Mouse (Mus musculus) large intestine, adult 2 months (tissue): ENCODE data around the gene Il17f. TPM values are rescaled to one million over a fixed set of nuclear protein-coding genes. Genes with fewer than 3 reads are reported as not detected.
"Not testable (repeated sequence)": the region's sequence is repeated elsewhere in the genome, so short reads cannot be mapped to it uniquely, and the experiment has no call there.

Experiments
- DNase-seq: peaks from one replicate; pipeline ENCODE4 v3.0.0-alpha.2; 2012; ENCODE audit warnings: low read depth, low spot score
- WGBS: fragments of 180-500 bp; shearing (Covaris S2); methylation state at CpG from one replicate; pipeline ENCODE4 v1.1.7; 2018; 5-methylcytosine and 5-hydroxymethylcytosine counted together
- polyA plus RNA-seq: library from polyadenylated mRNA; depleted of rRNA; stranded (reverse); fragments of >200 nt; gene quantifications from 2 replicates; pipeline ENCODE4 v1.2.3, GENCODE M21; 2012; rRNA removed

Il17f gene
- polyA plus RNA-seq, 1 experiment = 1.2 TPM

- DNase-seq = no peak
- WGBS = 67% methylated on average over 7 of the region's 7 CpGs
These were observed 997 bp upstream of the Il17f start for GRCm38 (mm10) chr1:20791414-20791813.

GRCm38 (mm10) chr1:20788419-20788818 lies 2.0 kb downstream of the Il17f start:
- no peak for DNase-seq
- 38% methylated on average over 10 of the region's 10 CpGs for WGBS

- DNase-seq = no peak
- 57% methylated on average over 8 of the region's 8 CpGs for WGBS
These were observed 3.4 kb downstream of the Il17f start for GRCm38 (mm10) chr1:20787046-20787445.

- DNase-seq = no peak
- WGBS = 62% methylated on average over 2 of the region's 2 CpGs
These were observed 12.1 kb downstream of the Il17f start for GRCm38 (mm10) chr1:20778366-20778765.

GRCm38 (mm10) chr1:20774026-20774730 lies 16.2 kb downstream of the Il17f start:
- WGBS = 61% methylated on average over 4 of the region's 4 CpGs
- not testable (repeated sequence) for DNase-seq

GRCm38 (mm10) chr1:20766526-20766925 lies 23.9 kb downstream of the Il17f start:
- DNase-seq = no peak
- 78% methylated on average over 6 of the region's 6 CpGs for WGBS

- no peak for DNase-seq
- 59% methylated on average over 4 of the region's 4 CpGs for WGBS
These were observed 29.0 kb downstream of the Il17f start for GRCm38 (mm10) chr1:20761411-20761810.

- 71% methylated on average over 5 of the region's 5 CpGs for WGBS
- DNase-seq = no peak
These were observed 30.1 kb downstream of the Il17f start for GRCm38 (mm10) chr1:20760331-20760730.

- no peak for DNase-seq
- WGBS = 82% methylated on average over 10 of the region's 10 CpGs
These were observed 30.6 kb downstream of the Il17f start for GRCm38 (mm10) chr1:20759799-20760198.

GRCm38 (mm10) chr1:20757586-20757985 lies 32.8 kb downstream of the Il17f start:
- 85% methylated on average over 3 of the region's 3 CpGs for WGBS
- no peak for DNase-seq

GRCm38 (mm10) chr1:20754439-20754838 lies 36.0 kb downstream of the Il17f start:
- no peak for DNase-seq
- 71% methylated on average over 10 of the region's 10 CpGs for WGBS

GRCm38 (mm10) chr1:20740496-20740998 lies 49.9 kb downstream of the Il17f start:
- DNase-seq = no peak
- WGBS = 39% methylated on average over 3 of the region's 3 CpGs

GRCm38 (mm10) chr1:20738483-20738882 lies 51.9 kb downstream of the Il17f start:
- no peak for DNase-seq
- 83% methylated on average over 2 of the region's 2 CpGs for WGBS

GRCm38 (mm10) chr1:20736572-20736971 lies 53.8 kb downstream of the Il17f start:
- 75% methylated on average over 4 of the region's 4 CpGs for WGBS
- no peak for DNase-seq

- DNase-seq = no peak
- 92% methylated on average over 10 of the region's 10 CpGs for WGBS
These were observed 59.5 kb downstream of the Il17f start, which contains the start of gene Il17a for GRCm38 (mm10) chr1:20730903-20731302. Il17a (plus strand) TSS chr1:20730905.

Other genes starting within 250 kb of the Il17f start
- 0.33 and 0.62 TPM in 2 replicates for gene Pkhd1, start 172.6 kb downstream of the Il17f start, polyA plus RNA-seq
- 0.44 and 0.99 TPM in 2 replicates for gene Il17a, start 59.7 kb downstream of the Il17f start, polyA plus RNA-seq
- 22.2 and 27.8 TPM in 2 replicates for gene Mcm3, start 29.7 kb upstream of the Il17f start, polyA plus RNA-seq
- gene Paqr8, start 100.0 kb upstream of the Il17f start, polyA plus RNA-seq = 3.0 and 5.0 TPM in 2 replicates
- 0.25 and 0.32 TPM in 2 replicates for gene Efhc1, start 161.0 kb upstream of the Il17f start, polyA plus RNA-seq